Mouse (Mus musculus): ENCODE measurements around the gene Dennd6b. TPM values are rescaled to one million over a fixed set of nuclear protein-coding genes. Genes with fewer than 3 reads are reported as not detected.
A peak's percentile ranks its signal among the peaks of the same experiment; 100 is the strongest.

The Dennd6b gene
- total RNA-seq, 2 experiments from 2014 or later = 52.2 to 53.9 TPM

- H3K4me3 ChIP-seq = no peak overlapping the region
Measured at GRCm38 (mm10) chr15:89181561-89182270, 14.6 kb downstream of the Dennd6b start.

GRCm38 (mm10) chr15:89180571-89181229 is 15.6 kb downstream of the Dennd6b start, which contains the start of gene Plxnb2:
Gene Plxnb2 (minus strand): TSS chr15:89180788.
- H3K4me3 ChIP-seq = peak within 1 kb of the TSS; percentile 69
- no peak for TF ChIP-seq CTCF (IDR thresholded peaks at IDR 0.05)
- DNase-seq (ENCODE audit: extremely low spot score in 1 of 2, low spot score in 2 of 2) = peak; percentile 74 to 77
- peak within 1 kb of the TSS; percentile 88 for H3K27ac ChIP-seq
- intact Hi-C loops (cut with DNase I) = loop anchor here (1.0 kb wide), 1 partner anchor 16 kb away; the partner anchor contains the start of gene Dennd6b

More at GRCm38 (mm10) chr15:89181561-89182270, 14.6 kb downstream of the Dennd6b start:
- intact Hi-C loops (cut with DNase I) = loop anchor here (1.0 kb wide), 1 partner anchor 15 kb away; the partner anchor contains the start of gene Dennd6b
- H3K27ac ChIP-seq = peak overlapping the region; percentile 25; the same call in 1 of the 2 replicates
- TF ChIP-seq CTCF (IDR thresholded peaks at IDR 0.05) = peak; percentile 43
- DNase-seq (ENCODE audit: extremely low spot score in 1 of 2, low spot score in 2 of 2) = no peak

GRCm38 (mm10) chr15:89180081-89180541 is 16.2 kb downstream of the Dennd6b start:
- H3K27ac ChIP-seq = peak overlapping the region; percentile 88
- DNase-seq (ENCODE audit: extremely low spot score in 1 of 2, low spot score in 2 of 2) = peak in 1 of 2 experiments; percentile 36
- intact Hi-C loops (cut with DNase I) = no loop called here
- H3K4me3 ChIP-seq = peak overlapping the region; percentile 69
- TF ChIP-seq CTCF (IDR thresholded peaks at IDR 0.05) = no peak

DNA sequence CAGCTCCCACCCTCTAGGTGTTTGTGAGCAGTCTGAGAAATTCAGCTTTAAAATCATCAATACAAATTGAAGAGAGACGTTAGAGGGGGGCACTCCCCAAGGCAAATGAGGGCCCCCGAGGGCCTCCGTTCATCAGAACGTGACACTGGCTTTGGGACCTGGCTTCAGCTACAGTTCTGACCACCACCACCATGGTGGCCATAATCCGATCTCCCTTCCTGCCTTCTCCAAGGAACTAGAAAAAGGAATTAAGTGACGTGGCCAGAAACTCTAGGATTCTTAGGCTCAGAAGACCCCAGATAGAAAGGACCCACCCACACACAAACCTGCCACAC is 16.7 kb downstream of the Dennd6b start:
- peak overlapping the region; percentile 88 for H3K27ac ChIP-seq
- TF ChIP-seq CTCF (IDR thresholded peaks at IDR 0.05) = no peak
- intact Hi-C loops (cut with DNase I) = no loop called here
- no peak for DNase-seq (ENCODE audit: extremely low spot score in 1 of 2, low spot score in 2 of 2)
- peak overlapping the region; percentile 69 for H3K4me3 ChIP-seq

- DNase-seq (ENCODE audit: extremely low spot score in 1 of 2, low spot score in 2 of 2) = no peak
- Histone ChIP-seq H3K4me3 (peak overlapping the region; percentile 69), H3K27ac (peak overlapping the region; percentile 88)
- intact Hi-C loops (cut with DNase I) = no loop called here
- no peak for TF ChIP-seq CTCF (IDR thresholded peaks at IDR 0.05)
Measured at GRCm38 (mm10) chr15:89178954-89179629, 17.2 kb downstream of the Dennd6b start.

DNA sequence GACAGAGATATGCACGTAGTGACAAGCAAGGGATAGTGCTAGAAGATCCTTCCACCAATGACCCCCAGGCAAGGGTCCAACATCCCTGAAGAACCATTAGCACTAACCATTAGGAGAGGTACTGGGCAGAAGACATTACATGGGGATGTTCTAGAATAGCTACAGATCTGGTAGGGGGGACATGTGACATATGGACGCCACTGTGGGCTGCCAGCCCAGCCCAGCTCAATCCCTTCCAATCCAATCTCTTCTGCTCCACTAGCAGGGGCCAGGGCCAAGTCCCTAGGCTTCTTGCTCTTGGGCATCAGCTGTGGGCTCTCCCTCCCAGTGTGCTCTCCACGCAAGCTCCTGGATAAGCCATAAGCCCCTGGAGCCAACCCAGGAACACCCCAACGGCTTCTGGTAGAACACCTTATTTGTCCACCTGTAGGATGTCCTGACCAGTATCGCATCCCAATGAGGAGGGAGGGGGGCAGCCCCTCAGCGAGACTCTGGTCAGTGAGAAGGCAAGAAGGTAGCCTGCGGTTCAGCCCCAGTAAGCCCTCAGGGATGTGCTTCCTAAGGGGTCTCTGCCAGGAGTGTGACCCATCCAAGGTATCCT is 17.9 kb downstream of the Dennd6b start:
- TF ChIP-seq CTCF (IDR thresholded peaks at IDR 0.05) = no peak
- DNase-seq (ENCODE audit: extremely low spot score in 1 of 2, low spot score in 2 of 2) = no peak
- intact Hi-C loops (cut with DNase I) = no loop called here
- Histone ChIP-seq H3K27ac (peak overlapping the region; percentile 88; the same call in 1 of the 2 replicates), H3K4me3 (peak overlapping the region; percentile 69; the same call in 1 of the 2 replicates)

- no peak for TF ChIP-seq CTCF (IDR thresholded peaks at IDR 0.05)
- DNase-seq (ENCODE audit: extremely low spot score in 1 of 2, low spot score in 2 of 2) = no peak
- intact Hi-C loops (cut with DNase I) = no loop called here
- H3K27ac ChIP-seq = peak overlapping the region; percentile 61
- H3K4me3 ChIP-seq = no peak overlapping the region
Measured at GRCm38 (mm10) chr15:89177576-89178259, 18.6 kb downstream of the Dennd6b start.

DNA sequence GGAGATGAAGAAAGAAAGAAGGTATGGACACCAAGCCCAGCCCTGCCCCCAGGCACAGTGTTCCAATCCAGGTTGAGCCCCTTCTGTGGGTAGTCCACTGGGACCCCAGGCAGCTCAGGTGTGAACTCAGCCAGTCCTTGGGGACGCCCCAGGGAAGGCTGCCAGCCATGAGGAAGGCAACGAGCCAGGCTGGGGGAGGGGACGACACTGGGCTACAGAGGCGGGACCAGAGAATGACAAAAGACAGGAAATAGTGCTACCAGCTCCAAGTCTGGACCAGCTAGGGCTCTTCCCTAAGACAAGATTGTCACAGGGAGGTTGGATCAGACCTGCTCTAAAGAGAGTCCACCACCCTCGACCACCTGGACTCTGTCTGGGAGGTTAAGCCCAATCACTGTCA is 19.2 kb downstream of the Dennd6b start:
- DNase-seq (ENCODE audit: extremely low spot score in 1 of 2, low spot score in 2 of 2) = peak; percentile 57
- H3K27ac ChIP-seq = peak overlapping the region; percentile 61
- no peak for TF ChIP-seq CTCF (IDR thresholded peaks at IDR 0.05)
- no peak overlapping the region for H3K4me3 ChIP-seq
- intact Hi-C loops (cut with DNase I) = no loop called here

DNA sequence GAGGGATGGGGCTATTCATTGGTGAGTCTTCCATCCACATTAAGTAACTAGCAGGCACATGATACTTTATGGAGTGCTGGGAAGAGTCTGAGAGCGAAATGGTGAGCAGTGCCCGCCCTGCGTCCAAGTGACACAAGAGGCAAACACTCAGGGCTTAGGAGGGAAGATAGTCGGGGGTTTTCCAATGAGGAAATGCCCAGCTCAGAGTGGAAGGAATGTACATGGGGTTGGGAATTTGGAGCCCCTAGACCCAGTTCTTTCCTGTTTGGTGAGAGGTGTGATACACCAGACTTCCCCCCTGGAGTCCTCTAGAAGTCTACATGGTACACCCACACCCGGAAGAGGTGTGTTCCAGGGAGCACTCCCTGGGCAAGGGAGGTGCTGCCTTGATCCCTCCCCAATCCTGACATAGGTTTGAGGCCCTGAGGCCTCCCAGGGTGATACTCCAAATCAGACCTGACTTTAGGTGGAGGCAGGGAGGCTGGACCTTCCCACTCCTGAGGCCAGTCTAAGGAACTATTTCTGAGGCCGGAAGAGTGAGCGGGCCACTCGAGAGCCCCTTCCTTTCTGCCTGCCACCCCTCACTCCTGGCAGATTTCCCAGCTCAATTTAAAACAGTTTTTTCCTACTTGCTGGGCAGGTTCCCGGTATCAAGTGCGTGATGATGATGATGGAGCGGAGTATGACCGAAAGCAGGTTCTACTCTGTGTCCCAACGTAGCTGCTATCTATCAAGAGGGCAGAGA is 20.7 kb downstream of the Dennd6b start:
- no peak overlapping the region for H3K27ac ChIP-seq
- no peak overlapping the region for H3K4me3 ChIP-seq
- TF ChIP-seq CTCF (IDR thresholded peaks at IDR 0.05) = no peak
- no peak for DNase-seq (ENCODE audit: extremely low spot score in 1 of 2, low spot score in 2 of 2)
- intact Hi-C loops (cut with DNase I) = no loop called here

GRCm38 (mm10) chr15:89174889-89175339 is 21.4 kb downstream of the Dennd6b start:
- Histone ChIP-seq H3K27ac (no peak overlapping the region), H3K4me3 (no peak overlapping the region)
- intact Hi-C loops (cut with DNase I) = no loop called here
- DNase-seq (ENCODE audit: extremely low spot score in 1 of 2, low spot score in 2 of 2) = no peak
- TF ChIP-seq CTCF (IDR thresholded peaks at IDR 0.05) = no peak
